Mouse (Mus musculus) CD4-positive, CD25-positive, alpha-beta regulatory T cell, adult 9 weeks (primary cell): Measurements from ENCODE around the gene Arl6ip4. TPM values are rescaled to one million over a fixed set of nuclear protein-coding genes. Genes with fewer than 3 reads are reported as not detected.

Source experiments
- polyA plus RNA-seq: library from polyadenylated mRNA; unstranded; fragments of 100-300 nt; shearing (Covaris generic); gene quantifications from one replicate; pipeline ENCODE4 v1.2.1, GENCODE M21; 2017

Arl6ip4 gene
- 114 TPM for polyA plus RNA-seq

DNA sequence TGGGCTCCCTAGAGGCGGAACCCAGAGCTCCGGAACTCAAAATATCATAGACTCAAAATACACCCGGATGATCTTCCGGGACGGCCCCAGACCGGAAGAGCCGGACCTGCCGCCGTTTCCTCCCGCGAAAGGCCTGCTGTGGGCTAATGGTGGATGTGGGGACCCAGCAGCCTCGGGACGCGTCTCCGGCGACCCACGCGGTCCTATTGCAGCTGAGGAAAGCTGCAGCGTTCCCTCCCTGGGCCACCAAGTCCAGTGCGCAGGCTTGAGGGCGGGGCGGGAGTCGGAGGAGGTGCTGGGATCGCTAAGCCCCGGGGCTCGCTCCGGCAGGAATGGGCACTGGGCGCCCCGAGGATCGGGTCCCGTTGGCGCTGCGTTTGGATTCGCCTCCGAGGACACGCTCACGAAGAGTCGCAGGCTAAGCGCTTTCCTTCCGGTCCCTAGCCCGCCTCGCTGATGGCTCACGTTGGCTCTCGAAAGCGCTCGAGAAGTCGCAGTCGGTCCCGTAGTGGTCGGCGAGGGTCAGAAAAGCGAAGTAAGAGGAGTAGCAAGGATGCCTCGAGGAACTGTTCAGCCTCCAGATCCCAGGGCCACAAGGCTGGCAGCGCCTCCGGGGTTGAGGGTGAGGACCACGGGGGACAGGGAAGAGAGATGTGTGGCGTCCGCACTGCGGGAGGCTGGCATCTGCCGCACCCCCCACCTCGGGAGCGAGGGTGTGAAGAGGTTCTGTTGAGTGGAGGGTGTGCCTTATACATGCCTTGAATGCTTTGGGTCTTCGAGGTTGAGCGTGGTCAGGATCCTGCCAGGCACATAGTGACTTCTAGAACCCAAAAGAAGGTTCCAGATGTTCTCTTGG, at the start of gene Arl6ip4:
Arl6ip4 (plus strand) TSS at position 100 of the 856 bp plus-strand sequence.

DNA sequence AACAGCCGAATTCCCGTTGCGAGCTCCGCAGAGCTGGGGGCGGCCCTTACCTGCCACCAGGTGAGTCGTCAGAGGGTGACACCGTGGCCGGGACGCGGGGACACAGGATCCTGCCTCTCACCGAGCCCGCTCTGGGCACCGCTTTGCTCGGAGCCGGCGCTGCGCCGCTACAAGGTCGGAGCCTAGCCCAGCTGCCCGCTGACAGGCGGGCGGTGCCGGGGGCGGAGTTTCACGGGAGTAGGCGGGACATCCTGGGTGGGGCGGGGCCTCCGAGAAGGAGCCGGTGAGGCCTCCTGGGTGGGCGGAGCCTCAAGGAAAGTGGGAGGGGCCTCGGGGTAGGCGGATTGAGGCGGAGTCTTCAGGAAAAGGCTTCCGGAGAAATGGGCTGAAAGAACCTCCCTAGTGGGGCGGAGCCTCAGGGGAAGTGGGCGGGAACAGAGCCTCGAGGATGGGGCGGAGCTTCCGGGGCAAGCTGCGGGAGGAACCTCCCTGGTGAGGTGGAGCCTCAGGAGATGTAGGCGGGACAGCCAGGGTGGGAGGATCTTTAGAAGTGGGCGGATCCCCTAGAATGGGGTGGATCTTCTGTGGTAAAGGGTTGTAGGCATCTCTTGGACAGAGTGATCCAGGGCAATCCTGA, 20.2 kb upstream of the Arl6ip4 start, which contains the start of gene Abcb9:
Abcb9 (minus strand) TSS at position 203 of the 637 bp plus-strand sequence.

DNA sequence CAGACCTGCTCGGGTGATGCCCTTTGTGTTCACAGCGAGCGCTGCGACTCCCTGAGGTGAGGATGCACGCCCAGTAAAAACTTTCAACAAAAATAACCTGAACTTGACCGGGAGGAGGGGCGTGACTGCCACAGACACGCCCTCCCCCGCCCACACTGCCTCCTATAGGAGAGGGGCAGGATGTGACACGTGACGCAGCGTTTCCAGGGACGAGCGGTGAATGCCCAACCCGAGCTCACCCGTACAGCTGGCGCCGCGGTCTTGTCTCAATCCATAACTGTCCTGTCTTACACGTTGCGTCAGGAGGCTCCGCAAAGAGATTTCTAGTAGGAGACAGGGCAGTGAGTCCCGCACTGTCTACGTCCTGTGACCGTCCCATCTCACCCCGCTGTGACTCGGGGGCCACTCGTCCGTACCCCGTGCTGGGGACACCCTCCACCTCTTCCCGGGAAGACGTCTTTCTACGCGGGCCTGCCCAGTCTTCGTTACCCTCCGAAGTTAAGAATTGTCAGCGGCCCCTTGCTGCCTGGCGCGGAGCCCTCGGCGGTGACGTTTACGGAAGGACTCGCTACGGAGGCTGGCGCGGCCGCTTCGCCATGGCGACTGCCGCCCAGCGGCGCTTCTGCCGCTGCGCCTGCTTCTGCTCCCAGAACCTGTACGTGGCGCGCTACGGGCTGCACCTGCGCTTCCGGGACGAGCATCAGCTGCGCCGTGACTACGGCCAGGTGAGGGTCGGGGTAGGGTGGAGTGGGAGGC, 4.0 kb upstream of the Arl6ip4 start, which contains the start of gene Ogfod2:
Ogfod2 (plus strand) TSS at position 556 of the 756 bp plus-strand sequence.

Other genes starting within 250 kb of the Arl6ip4 start
- gene Hcar1, start 236.1 kb upstream of the Arl6ip4 start, polyA plus RNA-seq: not detected
- 105 TPM for gene Denr, start 208.9 kb upstream of the Arl6ip4 start, polyA plus RNA-seq
- gene Gm43518, start 188.7 kb upstream of the Arl6ip4 start, polyA plus RNA-seq: 6.3 TPM
- gene Ccdc62, start 185.4 kb upstream of the Arl6ip4 start, polyA plus RNA-seq: 6.1 TPM
- gene Hip1r, start 142.5 kb upstream of the Arl6ip4 start, polyA plus RNA-seq: 49.5 TPM
- 61.5 TPM for gene Vps37b, start 83.8 kb upstream of the Arl6ip4 start, polyA plus RNA-seq
- gene Abcb9, start 20.3 kb upstream of the Arl6ip4 start, polyA plus RNA-seq: 57.8 TPM
- 26.9 TPM for gene Ogfod2, start 3.8 kb upstream of the Arl6ip4 start, polyA plus RNA-seq
- gene Pitpnm2, start 133.7 kb downstream of the Arl6ip4 start, polyA plus RNA-seq: 10.2 TPM
- gene Mphosph9, start 211.9 kb downstream of the Arl6ip4 start, polyA plus RNA-seq: 26.7 TPM
- gene 2810006K23Rik, start 212.0 kb downstream of the Arl6ip4 start, polyA plus RNA-seq: 13.4 TPM
- gene Cdk2ap1, start 247.0 kb downstream of the Arl6ip4 start, polyA plus RNA-seq: 6.0 TPM